Mouse (Mus musculus): Measurements from ENCODE around the gene Fbxo7.

Fbxo7 gene

DNA sequence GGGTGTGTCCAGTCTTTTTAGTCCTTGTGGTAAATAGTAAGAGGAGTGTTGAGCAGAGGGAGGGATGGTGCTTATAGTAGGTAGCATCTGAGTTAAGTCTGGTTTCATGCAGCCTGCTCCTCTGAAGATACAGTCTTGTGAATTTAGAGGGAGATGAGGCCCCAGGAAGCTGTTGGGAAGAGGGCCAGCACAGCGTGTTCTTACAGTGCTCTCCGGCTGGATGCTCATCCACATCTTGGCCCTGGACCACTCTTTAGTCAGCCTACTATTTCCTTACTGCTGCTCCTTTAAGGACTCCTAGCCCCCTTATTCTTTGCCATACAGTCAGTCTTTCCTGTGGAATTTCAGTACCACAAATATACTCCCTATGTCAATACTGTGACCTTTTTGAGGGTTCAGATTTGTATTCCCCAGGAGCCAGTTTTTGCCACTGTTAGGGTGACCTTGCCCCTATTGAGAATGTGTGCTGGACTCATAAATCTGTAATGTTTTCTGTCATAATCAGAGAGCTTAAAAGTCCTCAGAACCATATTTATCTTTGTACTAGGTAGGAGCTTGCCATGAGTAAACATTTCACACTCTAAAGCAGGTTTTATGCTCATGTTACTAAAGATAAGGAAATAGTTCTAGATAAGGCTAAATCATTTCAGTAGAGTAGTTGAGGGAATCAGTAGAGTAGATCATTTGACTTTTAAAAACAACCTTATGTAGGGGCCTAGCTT lies 12.4 kb downstream of the Fbxo7 start:
- DNase-seq (ENCODE audit: extremely low spot score): no peak

GRCm38 (mm10) chr10:86043651-86044050 lies 21.9 kb downstream of the Fbxo7 start:
- DNase-seq (ENCODE audit: extremely low spot score): no peak

DNA sequence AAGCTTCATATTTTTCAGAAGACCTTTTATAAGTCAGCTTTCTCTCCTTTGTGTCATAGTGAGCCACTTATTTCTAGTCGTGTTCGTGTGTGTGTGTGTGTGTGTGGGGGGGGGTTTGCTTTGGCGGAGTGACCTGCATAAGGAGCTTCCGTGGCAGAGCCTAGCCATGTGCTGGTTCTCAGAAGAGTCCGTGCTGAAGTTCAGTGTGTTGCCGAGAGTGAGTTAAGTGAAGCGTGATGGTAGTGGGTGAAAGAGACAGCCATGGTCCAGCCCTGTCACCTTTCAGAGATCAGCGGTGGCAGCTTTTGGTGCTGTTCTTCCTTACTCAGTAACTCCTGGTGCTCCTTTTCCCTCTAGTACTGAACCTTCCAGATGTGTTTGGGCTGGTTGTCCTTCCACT lies 22.3 kb downstream of the Fbxo7 start:
- DNase-seq (ENCODE audit: extremely low spot score): no peak

- no peak for DNase-seq (ENCODE audit: extremely low spot score)
Measured at GRCm38 (mm10) chr10:86046371-86046770, 24.6 kb downstream of the Fbxo7 start.

DNA sequence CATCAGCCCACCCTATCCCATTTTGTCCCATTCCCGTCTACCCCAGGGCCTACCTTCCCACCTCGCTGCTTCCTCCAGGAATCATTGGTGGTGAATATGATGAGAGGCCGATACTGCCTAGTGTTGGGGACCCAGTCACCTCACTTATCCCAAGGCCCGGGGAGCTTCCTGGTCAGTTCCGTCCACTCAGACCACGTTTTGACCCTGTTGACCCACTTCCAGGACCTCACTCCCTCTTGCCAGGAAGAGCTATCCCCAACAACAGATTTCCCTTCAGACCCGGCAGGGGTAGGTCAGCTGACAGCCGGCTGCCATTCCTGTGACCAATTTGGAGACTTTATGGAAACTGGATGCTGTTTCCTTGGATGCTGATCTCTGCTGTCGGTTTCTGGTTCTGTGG lies 26.0 kb downstream of the Fbxo7 start:
- no peak for DNase-seq (ENCODE audit: extremely low spot score)

GRCm38 (mm10) chr10:86050522-86050921 lies 28.8 kb downstream of the Fbxo7 start:
- DNase-seq (ENCODE audit: extremely low spot score): no peak

DNA sequence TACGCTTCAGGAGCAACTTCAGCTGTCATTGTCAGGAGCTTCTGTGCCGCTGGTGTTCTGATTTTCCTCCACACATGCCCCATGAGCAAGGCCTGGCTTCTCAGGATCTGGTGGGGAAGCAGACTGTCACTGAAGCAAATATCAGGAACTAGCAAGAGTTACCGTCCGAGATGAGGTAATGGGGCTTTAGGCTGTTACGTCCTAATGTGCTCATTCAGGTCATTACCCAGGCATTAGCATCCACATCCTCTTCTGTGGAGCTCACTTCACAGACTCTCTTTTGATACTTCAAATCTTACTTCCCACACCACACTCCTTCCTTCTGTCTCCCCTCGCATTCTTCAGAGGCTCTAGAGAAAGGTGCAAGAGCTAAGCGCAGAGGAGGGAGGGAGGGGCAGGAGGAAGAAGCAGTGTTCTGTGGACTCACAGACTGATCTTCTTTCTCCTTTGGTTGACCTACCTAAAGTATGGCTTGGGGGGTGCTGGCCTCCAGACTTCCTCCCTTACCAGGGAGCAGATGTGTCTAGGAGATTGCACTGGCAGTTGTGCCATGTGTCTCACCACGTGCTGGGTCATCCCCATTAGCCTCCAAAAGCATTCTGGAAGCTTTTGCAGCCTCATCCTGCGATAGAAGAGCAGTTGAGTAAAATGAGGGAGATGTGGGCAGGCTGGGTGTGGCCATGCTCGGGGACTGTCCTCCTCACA lies 31.2 kb downstream of the Fbxo7 start:
- no peak for DNase-seq (ENCODE audit: extremely low spot score)

GRCm38 (mm10) chr10:86056297-86056903 lies 34.6 kb downstream of the Fbxo7 start:
- DNase-seq (ENCODE audit: extremely low spot score): no peak

DNA sequence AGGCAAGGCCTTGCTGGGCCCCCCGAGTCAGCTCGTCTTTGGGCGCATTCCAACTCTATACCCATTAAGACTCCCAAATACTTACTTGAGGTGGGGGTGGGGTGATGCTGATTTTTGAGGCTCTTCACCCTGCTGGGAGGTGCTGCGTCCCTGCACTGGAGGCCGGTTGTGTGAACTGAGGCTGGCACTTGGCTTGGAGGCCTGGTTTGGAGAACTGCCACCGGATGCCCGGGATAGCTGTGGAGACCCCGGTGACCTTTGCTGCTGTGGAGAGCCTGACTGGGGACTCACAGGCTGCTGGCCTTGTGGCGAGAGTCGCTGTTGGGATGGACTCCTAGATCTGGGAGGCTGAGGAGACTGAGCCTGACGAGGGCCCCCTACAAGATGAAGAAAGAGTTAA lies 35.5 kb downstream of the Fbxo7 start:
- DNase-seq (ENCODE audit: extremely low spot score): no peak

DNA sequence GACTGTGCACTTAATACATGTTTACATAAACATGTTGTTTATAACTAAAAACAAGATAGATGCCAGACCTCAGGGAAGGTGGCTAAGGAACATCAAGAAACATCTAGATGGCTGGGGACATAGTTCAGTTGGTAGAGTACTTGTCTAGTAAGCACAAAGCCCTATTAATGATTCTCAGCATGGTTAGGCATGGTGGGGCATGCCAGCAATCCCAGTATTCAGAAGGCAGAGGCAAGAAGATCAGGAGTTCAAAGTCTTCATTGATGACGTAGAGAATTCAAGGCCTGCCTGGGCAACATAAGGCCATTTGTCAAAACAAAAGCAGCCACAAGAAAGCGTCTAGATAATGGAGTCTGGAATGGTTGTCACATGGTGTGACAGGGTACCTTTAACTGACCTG lies 35.9 kb downstream of the Fbxo7 start:
- DNase-seq (ENCODE audit: extremely low spot score): no peak

GRCm38 (mm10) chr10:86060267-86060666 lies 38.5 kb downstream of the Fbxo7 start:
- DNase-seq (ENCODE audit: extremely low spot score): no peak

- DNase-seq (ENCODE audit: extremely low spot score): no peak
Measured at GRCm38 (mm10) chr10:86062261-86063017, 40.7 kb downstream of the Fbxo7 start.

DNA sequence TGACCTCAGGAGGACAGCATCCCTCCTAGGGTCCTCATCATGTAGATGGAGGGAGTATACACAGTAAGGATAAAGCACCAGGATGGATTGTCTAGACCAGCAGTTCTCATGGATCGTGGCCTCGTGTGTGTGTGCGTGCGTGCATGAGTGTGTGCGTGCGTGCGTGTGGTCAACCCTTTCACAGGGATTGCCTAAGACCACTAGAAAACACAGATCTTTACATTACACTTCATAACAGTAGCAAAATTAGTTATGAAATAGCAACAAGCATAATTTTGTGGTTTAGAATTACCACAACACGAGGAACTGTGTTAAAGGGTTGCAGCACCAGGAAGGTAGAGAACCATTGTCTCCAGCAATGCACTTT lies 41.2 kb downstream of the Fbxo7 start:
- DNase-seq (ENCODE audit: extremely low spot score): no peak

DNA sequence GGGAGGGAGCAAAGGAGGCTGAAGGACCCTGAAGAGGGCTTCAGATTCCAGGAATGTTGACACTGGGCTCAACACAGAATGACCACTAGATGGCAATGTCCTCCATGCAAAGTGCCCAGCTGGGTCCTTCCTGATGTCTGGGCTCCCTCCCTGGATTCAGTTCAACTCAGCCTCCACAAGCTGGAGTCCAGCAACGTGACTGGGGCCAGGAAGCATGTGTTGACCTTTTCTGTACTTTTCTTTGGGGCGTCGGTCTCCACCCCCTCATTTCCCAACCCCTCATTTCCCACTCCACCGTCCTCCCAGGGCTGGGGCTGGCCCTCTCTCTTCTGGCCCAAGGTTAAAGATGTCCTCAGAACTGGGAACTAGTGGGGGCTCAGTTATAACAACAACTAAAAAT lies 43.2 kb downstream of the Fbxo7 start:
- peak; percentile 81 for DNase-seq (ENCODE audit: extremely low spot score)

- DNase-seq (ENCODE audit: extremely low spot score): no peak
Measured at GRCm38 (mm10) chr10:86065661-86066060, 43.9 kb downstream of the Fbxo7 start.

DNA sequence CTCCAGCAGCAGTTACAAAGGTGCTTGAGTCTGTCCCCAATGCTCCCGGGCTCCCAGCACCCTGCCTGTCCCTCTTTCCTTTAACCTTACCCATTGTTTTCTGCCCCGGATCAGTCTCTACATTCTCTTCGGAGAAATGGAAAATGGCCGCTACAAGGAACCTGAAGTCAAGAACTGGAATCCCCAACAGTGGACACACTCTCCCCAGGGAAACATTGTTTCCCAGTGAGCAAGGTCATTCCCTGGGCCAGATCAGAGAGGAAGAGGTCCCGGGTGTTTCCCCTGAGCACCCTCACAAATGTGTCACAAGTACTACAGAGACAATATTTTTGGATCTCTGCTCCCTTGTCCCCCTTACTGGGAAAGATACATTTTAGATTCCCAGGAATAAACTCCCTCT lies 44.9 kb downstream of the Fbxo7 start:
- DNase-seq (ENCODE audit: extremely low spot score): no peak

- no peak for DNase-seq (ENCODE audit: extremely low spot score)
Measured at GRCm38 (mm10) chr10:86067911-86068310, 46.1 kb downstream of the Fbxo7 start.

- peak; percentile 52 for DNase-seq (ENCODE audit: extremely low spot score)
Measured at GRCm38 (mm10) chr10:86069341-86069740, 47.6 kb downstream of the Fbxo7 start.

DNA sequence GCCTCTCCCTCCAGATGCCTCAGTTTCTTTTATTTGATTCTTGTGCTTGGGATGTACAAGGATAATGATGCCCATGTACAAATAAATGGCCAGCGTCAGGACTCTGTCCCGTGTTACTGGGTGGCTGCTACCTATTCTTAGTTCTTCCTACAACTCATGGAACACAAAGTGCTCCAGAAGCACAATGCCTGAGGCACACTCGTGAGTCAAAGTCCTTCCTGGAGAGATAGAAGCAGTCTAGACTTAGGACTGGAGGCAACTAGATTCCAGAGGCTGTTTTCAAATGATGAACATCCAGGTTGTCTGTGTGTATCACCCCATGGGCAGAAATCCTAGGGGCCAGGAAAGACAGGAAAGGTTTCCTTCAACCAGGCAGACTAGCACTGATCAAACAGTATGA lies 49.0 kb downstream of the Fbxo7 start:
- no peak for DNase-seq (ENCODE audit: extremely low spot score)

DNA sequence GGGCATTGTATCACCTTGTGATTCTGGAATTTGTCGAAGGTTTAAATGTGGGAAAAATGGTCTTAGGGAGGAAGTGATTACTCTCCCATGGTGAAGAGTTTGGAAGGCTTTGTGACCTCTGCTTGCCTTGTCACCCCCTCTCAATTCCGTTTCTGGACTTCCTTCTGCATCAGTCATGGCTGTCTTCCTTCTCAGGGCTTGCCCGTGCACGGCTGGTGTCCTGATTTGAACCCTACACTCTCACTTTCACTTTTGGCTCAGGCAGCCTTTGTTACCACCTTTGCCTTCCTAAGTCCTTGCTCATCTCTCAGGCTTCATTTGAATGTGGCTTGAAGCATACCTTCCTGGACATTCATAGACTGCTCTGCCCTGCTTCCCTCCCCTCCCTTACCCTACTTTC lies 52.4 kb downstream of the Fbxo7 start:
- DNase-seq (ENCODE audit: extremely low spot score): no peak

GRCm38 (mm10) chr10:86074971-86075711 lies 53.4 kb downstream of the Fbxo7 start:
- no peak for DNase-seq (ENCODE audit: extremely low spot score)

DNA sequence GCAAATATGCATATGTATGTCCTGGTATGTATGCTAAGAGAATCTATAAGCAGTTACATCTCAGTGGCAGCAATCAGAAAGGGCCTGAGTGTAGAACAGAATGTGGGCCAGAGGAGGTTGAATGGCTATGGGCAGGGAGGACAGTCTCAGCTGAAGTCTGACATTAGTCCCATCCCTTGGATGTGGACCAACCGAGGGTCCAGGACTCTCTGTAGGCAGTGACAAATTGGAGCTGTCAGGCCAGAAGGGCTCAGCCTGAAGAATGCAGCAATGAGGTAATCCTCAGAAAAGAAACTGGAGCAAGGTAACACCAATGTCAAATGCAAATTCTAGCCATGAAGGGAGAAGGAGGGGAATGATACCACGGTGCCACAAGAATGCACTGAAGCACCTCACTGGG lies 55.5 kb downstream of the Fbxo7 start:
- no peak for DNase-seq (ENCODE audit: extremely low spot score)

All from embryo, embryonic 9.5 days (tissue).